Mouse (Mus musculus): ENCODE data around the gene Steap3.
"Not testable (repeated sequence)": the region's sequence is repeated elsewhere in the genome, so short reads cannot be mapped to it uniquely, and the experiment has no call there.

The Steap3 gene

DNA sequence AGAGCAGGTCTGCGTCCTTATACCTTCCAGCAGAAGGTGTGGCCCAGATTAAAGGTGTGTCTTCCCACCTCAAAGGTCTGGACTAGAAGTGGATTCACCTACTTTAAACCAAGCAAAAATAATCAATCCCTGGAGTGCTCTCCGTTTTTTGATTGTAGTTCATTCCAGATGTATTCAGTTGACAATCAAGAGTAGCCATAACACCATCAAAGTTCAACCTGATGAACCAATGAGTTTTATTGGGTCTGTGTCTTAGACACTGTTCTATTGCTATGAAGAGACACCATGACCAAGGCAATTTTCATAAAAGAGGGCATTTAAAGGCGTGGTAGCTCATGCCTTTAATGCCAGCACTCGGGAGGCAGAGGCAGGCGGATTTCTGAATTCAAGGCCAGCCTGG is at the start of gene Steap3:
Gene Steap3 (minus strand): TSS at position 101 of the 400 bp plus-strand sequence.
- no peak for DNase-seq

DNA sequence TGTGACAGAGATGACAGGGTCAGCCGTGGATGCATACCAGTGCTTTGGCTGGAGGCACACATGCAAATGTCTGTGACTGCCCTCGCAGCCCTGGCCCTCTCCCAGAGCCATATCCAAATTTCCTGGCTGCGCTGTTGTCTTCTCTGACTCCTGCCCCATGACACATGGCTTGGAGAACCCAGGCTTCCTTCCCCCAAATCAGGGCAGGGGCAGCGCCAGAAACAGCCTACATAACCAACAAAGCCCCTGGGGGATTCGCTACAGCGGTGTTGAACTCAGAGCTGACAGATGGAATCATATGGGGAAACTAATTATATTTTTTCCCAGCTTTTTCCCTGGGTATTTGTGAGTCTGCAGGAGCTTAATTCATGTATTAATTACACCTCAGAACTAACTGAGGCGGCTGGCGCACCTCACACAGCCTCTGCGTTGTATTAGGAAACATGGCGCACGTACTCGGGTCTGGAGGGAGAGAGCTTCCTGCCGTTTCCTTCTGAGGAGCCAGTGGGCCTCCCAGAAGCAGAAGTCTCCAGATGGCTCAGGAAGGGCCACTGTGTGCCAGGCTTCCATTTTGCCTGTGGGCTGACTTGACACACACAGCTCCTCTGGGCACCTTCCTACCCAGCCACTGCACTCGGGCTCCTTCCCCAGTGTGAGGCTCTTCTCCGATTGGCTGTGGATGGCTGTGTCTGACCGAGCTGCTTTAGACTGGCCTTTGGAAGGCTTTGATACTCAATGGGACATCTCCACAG is 48.9 kb upstream of the Steap3 start:
- peak; percentile 70 to 81 for DNase-seq

DNA sequence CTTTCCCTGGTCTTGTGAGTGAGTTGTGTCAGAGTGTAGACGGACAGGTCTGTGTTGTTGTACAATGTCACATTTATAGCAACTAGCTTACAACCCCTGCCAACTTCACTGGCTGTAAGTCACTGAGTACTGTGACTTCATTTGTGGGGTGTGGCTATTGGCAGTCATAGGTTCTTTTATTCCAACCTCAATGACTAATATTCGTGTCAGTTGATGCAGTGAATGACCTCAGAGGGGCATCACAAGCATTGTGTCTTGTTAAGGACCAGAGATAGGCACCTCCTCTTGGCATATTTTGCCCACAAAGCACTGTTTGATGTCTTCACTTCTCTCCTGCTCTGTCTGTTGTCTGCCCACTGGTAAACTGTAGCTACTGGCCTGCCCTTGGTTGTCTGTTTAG is 33.3 kb upstream of the Steap3 start:
- no peak for DNase-seq

DNA sequence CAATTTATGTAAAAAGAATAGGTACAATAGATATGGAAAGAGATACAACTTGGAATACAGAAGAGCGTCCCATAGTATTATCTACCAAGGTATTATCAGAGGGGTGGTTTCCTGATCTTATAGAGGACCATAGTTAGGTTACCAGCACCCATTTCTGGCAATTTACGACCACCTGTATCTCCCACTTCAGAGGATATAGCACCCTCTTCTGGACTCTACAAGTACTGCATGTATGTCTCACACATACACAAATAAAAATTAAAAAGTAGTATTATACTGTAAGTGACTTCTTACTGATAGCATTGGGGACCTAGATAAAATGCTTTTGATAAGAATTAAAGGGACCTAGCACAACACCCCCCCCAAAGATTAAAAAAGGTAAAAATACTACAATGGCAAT is 24.4 kb upstream of the Steap3 start:
- DNase-seq: no peak

DNA sequence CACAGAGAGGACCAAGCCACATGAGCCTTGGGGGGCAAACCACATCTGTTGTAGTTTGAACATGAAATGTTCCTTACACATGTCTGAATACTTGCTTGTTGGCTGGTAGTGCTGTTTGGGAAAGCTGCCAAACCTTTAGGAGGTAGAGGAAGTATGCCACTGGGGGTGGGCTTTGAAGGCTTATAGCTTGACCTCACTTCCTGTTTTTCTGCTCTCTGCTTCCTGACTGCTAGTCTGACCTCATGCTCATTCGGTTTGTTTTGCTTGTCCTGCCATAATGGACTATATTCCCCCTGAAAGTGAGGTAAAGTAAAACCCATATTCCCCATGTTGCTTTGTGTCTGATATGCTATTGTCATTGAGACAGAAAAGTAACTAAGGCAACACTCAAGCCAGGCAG is 21.3 kb upstream of the Steap3 start:
- no peak for DNase-seq

DNA sequence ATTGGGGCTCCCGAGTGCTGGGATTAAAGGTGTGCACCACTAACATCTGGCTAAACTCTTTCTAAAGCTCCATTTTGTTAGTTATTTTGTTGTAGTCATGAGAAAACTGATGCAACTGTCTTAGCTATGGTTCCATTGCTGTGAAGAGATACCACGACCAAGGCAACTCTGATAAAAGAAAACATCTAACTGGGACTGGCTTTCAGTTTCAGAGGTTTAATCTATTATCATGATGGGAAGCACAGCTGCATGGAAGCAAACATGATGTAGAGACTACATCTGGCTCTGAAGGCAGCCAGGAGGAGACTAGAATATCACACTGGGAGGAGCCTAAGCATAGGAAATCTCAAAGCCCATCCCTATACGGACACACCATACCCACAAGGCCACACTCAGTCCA is 19.2 kb upstream of the Steap3 start:
- DNase-seq: no peak

DNA sequence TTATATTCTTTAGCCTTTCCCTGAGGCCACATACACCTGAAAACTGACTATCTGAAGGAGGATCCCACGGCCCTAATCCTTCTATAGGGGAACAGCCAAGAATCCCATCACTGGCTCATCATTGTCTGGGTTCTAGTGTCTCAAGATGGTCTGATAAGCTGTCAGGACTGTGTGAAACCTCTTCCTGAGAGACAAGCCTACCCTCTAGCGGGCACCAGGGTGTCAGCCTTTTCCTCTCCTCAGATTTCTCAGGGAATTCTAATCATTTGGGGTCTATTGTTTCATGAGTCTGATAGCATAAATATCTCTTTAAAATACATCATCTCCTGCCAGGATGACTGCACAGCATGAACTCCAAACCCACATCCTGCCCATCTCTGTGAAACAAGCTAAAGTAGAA is 17.3 kb upstream of the Steap3 start:
- DNase-seq: peak; percentile 9

DNA sequence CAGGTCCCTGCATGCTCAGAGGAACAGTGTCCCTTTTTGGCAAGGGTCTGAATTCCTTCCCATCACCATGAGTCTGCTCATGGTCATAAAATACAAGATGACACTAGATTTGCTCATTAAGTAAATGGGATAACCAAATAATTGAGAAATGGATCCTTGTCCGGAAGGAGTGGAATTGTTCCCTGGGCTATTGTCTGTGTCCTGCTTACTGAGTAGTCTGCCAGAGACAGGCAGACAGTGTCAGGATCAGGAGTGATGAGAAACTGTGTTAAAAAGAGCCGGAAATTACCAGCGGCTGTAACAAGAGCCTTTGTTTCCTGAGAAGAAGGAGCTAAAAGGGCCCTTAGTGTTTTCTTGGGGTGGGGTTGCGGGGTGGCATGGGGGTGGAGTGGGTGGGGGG is 15.2 kb upstream of the Steap3 start:
- no peak for DNase-seq

DNA sequence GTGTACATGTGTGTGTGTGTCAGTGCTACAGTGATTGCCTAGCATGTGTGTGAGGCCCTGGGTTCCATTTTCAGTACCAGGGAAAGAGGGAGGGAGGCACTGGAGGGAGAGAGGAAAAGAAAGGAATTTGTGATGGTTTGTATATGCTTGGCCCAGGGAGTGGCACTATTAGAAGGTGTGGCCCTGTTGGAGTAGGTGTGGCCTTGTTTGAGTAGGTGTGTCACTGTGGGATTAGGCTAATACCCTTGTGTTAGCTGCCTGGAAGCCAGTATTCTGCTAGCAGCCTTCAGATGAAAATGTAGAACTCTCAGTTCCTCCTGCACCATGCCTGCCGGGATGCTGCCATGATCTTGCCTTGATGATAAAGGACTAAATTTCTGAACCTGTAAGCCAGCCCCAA is 3.6 kb upstream of the Steap3 start:
- DNase-seq: not testable (repeated sequence)

DNA sequence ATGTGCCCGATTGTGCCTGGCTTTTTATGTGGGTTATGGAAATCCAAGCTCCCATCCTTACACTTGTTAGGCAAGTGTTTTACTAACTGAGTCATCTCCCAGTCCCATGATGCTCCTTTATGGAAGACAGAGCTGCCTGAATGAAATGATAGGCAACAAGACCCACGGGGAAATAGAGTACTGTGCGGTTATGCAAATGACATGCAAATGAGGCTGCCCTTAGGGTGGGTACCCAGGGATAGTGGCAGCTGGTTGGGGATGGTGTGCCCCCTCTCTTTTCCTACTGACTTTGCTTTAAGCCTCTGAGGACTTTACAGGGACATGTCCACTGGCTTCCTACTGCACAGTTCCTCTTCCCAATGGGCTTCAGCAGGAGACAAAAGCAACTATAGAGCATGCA is 2.7 kb upstream of the Steap3 start:
- DNase-seq: no peak

DNA sequence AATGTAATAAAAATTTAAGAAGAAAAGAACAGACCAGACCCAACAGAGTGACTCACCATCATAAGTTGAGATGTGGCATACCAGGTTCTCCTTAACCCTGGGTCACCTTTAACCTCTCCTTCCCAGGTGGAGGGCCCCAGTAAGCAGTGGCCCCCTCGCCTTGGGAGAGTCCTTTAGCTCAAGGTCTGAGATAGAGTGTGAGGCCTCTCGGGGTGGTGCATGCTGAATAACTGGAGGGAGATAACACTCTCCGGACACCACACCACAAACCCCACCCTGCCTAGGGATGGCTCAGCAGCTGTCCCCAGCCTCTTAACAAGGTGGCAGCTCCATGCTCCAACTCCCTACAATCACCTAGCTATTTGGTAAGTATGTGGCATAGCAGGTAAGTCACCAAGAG is 1.6 kb downstream of the Steap3 start:
- no peak for DNase-seq

DNA sequence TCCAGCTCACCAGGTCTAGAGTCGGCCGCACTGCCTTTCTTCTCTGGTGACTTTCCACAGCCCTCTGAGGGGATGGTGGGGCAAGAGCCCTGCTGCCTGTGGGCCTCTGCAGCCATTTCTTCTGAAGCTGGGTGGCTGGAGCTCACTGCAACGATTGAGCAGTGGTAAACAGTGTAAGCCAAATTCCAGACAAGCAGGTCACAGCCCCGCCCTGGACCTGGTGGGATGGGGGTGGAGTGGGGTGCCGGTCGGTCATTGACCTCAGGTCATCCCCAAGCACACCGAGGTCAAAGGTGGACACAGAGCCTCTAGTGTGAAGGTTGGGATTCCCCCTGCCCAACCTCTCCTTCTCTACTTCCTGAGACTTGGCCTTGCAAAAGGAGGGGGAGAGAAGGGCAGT is 2.4 kb downstream of the Steap3 start:
- DNase-seq: no peak

DNA sequence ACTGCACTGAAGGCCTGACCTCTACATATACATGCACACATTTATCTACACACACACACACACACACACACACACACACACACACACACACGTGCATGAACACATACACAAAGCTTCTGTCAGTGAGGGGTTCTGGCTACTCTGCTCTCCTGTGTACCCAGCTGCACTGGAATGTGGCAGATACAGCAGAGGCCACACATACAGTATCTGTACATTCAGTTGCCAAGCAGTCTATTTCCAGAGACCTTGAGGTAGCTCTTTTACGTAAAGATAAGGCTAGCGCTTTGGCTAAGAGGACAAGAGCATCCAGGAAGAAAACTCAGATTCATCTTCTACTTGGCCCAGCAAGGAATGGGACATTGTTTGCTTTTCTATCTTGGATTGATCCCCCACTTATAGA is 4.9 kb downstream of the Steap3 start:
- no peak for DNase-seq

DNA sequence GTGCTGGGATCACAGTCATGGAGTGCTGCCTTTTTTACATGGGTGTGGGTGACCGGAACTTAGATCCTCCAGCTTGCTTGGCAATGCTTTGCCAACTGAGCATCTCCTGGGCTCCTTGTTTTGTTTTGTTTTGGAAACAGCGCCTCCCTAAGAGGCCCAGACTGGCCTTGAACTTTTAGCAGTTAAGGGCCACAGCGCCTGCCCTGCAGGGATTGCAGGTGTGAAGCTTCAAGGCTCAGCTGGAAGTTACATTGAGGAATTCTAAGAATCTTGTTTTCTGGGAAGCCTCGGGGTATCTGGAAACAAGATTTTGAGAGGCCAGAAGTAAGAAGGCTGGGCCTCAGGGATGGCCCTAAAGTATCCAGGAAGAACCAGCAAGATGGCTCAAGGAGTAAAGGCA is 6.0 kb downstream of the Steap3 start:
- DNase-seq: no peak

DNA sequence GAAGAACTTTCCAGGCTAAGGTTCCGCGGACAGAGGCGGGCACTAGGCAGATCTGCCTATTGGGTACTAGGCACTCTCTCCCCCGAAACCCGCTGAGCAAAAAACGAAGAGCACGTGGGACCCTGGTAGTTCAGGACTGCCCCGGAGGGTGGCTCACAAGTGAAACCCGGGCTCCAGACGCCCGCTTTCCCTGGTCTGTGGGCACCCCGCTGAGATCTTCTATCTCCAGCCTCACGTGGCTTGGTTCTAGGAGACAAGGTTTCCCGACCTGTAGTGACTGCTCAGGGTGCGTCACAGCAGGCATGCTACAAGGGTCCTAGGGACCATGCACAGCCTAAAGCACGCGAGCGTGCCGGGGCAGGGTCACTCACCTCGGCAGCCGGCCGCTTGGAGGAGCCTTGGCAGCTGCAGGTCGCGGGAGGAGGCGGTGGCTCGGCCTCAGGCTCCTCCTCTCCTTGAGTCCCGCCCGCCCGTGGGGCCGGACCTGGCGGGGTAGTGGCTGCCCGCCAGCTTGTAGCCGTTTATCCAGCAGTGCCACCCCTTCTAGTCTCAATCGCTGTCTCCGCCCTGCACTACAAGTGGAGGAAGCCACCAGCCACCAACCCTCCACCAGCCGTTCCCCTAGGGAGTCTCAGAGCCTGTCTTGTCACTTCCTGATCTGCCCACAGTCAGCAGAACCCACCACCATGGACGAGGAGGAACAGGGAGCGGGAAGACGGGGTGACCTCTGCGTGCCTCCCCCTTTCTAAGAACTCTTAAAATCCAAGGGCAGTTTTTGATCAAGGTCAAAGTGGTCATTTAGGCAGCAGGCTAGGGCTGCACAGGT is 7.4 kb downstream of the Steap3 start:
- peak; percentile 67 to 86 for DNase-seq

DNA sequence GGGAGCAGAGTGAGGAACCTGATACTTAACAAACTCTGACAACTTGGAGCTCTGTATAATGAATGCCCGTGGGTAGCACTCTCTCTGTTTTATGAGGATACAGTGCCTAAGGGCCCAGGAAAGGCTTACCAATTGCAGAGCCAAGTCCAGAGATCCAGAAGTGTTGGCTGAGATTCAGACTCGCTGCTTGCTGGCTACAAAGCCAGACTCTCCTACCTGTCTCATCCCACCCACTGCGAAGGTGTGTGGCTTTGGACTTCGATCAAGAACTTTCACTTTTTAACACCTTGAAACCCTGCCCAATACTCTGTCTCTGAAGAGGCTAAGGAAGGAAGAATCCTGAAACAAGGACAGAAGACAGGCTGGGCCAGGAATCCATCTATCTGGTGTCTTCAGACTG is 9.3 kb downstream of the Steap3 start:
- no peak for DNase-seq

DNA sequence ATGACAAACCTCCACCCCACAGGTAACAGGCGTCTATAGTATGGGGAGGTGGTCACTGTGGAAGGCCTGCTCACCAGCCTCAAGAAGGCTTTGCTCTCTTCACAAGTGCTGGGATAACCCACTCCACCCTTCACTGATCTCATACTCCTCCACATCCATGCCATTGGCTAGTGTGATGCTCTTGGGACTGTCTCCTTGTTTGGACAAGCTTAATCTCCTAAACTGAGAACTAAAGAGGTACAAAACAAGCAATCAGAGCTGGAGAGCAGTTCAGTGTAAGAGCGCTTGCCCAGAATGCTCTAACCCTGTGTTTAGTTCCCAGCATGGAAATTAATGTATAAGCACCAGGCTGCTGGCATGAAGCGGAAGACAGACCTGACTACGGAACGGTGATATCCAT is 11.3 kb downstream of the Steap3 start:
- no peak for DNase-seq

DNA sequence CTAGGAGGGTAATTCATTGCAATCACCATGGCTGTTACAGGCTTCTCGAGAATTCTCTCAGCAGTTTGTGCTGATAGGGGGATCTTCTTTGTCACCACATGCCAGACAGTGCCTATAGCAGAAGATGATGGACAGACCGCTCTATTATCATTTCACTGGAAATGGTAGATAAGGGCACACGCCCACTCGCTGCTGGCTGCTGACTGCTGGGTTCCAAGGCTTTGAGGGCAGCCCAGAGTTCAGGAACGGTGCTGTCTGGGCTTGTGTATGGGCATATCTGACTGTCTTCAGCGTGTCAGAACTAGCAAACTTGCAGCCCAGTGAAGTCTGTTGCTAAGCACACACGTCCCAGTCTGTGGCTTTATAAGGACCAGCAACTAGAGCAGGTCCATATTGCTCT is 13.3 kb downstream of the Steap3 start:
- DNase-seq: no peak

DNA sequence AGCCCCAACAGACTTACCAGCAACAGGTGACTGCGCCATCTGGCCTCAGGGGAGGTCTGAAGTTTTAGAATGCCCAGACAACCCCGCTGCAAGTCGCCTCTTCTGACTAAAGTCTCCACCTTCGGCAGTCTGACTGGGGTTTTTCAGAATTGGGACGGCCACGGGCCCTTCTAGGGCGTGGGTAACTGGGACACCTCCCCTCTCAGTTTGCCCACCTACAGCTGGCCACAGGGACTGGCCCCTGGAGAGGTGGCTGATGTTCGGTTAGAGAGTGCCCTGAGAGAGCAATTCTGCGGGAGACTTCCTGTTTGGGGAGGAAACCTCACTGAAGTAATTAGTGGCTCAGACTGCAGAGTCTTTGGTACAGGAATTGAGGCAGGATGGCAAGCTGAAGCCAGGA is 13.8 kb downstream of the Steap3 start:
- no peak for DNase-seq

DNA sequence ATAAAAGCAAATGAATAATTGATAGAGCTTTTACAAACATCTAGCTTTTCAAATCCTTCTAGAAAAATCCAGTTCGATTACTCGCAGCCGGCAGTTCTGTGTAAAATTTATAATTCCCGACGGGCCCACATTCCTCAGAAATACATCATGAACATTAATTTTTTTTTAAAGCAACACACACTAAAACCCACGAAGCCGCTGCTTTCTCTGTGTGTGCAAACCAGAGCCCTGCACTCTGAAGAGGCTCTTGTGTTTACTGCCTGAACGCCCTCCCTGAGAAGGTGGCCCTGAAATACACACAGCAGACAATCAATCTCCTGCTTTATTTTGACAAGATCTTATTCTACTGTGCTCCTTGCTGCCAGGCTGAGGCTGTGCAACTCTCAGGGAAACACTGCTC is 14.3 kb downstream of the Steap3 start:
- no peak for DNase-seq

DNA sequence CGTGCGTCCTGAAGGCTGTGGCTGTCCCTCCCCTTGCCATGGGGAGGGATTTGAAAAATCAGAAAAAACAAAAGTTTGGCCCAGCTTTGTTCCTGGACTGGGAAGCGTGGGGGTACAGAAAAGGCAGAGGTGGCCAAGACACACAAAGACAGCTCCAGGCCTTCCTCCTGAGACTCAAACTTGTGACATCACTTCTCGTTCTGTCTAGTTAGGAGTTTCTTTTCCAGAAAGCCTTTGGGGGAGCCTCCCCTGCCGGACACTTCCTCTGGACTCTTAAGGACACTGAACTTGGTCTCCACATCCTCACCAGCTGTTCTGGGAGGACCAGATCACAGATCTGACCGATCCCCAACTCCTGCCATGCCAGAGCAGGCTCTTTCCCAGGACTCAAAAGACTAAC is 18.8 kb downstream of the Steap3 start:
- DNase-seq: no peak

DNA sequence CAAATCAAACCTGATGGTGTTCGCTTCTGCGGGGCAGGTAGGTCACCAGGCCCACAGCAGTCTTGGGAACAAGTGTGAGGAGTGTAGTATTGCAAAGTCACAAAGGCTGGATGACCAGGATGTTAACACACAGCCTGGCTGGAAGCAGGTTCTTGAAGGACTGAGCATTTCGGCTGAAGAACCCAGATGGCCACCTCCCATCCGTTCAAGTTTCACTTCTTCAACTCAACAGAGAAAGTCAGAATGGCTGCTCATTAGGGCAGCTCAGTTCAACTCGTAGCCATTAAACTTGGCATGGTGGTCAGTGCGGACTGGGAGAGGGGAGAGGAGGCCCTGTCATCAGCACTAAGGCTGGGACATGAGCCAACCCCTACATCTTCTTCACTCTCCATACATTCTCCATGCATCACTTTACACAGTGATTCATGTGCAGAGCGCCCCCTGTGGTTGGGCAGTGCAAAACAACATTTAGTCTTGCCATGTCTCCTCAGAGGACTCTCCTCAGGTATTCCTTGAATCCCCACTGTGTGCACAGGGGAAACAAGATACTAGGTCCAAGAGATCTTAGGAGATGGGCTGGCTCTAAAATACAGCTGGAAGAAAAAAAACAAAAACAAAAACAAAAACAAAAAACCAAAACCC is 19.9 kb downstream of the Steap3 start:
- no peak for DNase-seq

DNA sequence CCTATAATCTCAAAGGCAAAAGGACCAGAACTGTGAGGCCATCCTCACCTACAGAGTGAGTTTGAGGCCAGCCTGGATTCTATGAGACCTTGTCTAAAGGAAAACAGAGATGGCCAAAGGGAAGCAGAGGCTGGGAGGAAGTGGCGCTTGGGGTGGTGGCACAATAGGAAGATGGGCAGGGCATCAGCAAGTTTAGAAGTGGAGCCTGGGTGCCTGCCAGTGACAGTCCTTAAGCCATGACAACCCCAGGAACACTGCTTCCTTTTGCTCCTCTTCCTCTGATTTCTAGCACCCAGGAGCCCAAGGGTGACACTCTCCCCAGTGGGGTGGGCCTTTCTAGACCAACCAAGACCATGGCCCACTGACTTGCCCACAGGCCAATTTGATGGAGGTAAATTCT is 21.3 kb downstream of the Steap3 start:
- no peak for DNase-seq

DNA sequence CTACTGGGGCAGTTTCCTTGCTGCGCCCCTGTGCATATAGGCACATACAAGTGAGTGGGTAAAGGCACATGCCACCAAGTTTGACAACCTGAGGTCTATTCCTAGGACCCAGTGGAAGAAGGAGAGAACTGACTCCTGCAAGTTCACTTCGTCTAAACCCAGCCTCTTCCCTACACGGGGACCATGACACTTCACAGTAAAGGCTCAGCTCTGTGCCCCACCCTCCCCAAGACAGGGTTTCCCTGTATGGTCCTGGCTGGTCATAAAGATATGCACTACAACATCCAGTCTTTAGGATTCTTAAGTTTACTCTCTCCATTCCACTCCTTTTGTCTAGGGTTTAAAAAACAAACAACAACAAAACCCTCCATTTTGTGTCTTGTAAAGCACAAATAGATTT is 21.9 kb downstream of the Steap3 start:
- DNase-seq: no peak

Measured in cerebellum, postnatal 10 days (tissue).